Mouse (Mus musculus): ENCODE measurements around the gene Raf1.
"Not testable (repeated sequence)": the region's sequence is repeated elsewhere in the genome, so short reads cannot be mapped to it uniquely, and the experiment has no call there.

The Raf1 gene

DNA sequence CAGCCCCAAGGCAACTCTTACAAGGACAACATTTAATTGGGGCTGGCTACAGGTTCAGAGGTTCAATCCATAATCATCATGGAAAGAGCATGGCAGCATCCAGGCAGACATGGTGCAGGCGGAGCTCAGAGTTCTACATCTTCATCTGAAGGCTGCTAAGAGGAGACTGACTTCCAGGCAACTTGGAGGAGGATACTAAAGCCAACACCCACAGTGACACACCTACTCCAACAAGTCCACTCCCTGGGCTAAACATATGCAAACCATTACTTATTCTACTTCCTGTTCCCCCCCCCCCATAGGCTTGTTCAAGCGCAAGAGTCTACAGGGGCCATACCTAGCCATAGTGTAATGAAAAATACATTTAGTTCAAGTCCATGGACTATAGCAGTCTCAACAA, 7.8 kb upstream of the Raf1 start:
- DNase-seq (ENCODE audit: low spot score in 2 of 2), result no peak

- DNase-seq (ENCODE audit: low spot score in 2 of 2), result no peak
These were observed 4.6 kb upstream of the Raf1 start for GRCm38 (mm10) chr6:115681066-115681465.

DNA sequence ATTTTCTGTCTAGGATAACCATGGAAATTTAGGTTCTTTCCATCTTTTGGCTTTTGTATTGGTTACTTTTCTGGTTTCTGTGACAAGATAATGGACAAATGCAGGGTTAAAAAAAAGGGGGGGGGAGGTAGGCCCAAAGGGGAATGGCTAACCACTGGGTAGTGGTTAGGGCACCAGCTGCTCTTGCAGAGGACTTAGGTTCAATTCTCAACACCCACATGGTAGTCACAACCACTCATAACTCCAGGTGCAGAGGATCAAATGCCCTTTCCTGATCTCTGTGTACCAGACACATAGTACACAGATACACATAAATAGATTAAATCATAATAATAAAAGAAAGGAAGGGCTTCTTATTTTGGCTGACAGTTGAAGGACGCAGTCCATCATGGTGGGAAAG, 1.6 kb upstream of the Raf1 start:
- DNase-seq (ENCODE audit: low spot score in 2 of 2), result no peak

- DNase-seq (ENCODE audit: low spot score in 2 of 2), result no peak
These were observed 1.0 kb upstream of the Raf1 start for GRCm38 (mm10) chr6:115677441-115677840.

- peak; percentile 40 to 43 for DNase-seq (ENCODE audit: low spot score in 2 of 2)
These were observed 713 bp downstream of the Raf1 start for GRCm38 (mm10) chr6:115675508-115676336.

- DNase-seq (ENCODE audit: low spot score in 2 of 2), result no peak
These were observed 1.3 kb downstream of the Raf1 start for GRCm38 (mm10) chr6:115675166-115675507.

GRCm38 (mm10) chr6:115674316-115674715, 2.1 kb downstream of the Raf1 start:
- DNase-seq (ENCODE audit: low spot score in 2 of 2), result no peak

GRCm38 (mm10) chr6:115672700-115673099, 3.7 kb downstream of the Raf1 start:
- no peak for DNase-seq (ENCODE audit: low spot score in 2 of 2)

GRCm38 (mm10) chr6:115666641-115667040, 9.8 kb downstream of the Raf1 start:
- no peak for DNase-seq (ENCODE audit: low spot score in 2 of 2)

GRCm38 (mm10) chr6:115664268-115664667, 12.2 kb downstream of the Raf1 start:
- no peak for DNase-seq (ENCODE audit: low spot score in 2 of 2)

GRCm38 (mm10) chr6:115658802-115659201, 17.6 kb downstream of the Raf1 start:
- no peak for DNase-seq (ENCODE audit: low spot score in 2 of 2)

- DNase-seq (ENCODE audit: low spot score in 2 of 2), result no peak
These were observed 22.5 kb downstream of the Raf1 start for GRCm38 (mm10) chr6:115653939-115654338.

- no peak for DNase-seq (ENCODE audit: low spot score in 2 of 2)
These were observed 24.7 kb downstream of the Raf1 start for GRCm38 (mm10) chr6:115651719-115652118.

- DNase-seq (ENCODE audit: low spot score in 2 of 2), result no peak
These were observed 25.7 kb downstream of the Raf1 start for GRCm38 (mm10) chr6:115650476-115651427.

DNA sequence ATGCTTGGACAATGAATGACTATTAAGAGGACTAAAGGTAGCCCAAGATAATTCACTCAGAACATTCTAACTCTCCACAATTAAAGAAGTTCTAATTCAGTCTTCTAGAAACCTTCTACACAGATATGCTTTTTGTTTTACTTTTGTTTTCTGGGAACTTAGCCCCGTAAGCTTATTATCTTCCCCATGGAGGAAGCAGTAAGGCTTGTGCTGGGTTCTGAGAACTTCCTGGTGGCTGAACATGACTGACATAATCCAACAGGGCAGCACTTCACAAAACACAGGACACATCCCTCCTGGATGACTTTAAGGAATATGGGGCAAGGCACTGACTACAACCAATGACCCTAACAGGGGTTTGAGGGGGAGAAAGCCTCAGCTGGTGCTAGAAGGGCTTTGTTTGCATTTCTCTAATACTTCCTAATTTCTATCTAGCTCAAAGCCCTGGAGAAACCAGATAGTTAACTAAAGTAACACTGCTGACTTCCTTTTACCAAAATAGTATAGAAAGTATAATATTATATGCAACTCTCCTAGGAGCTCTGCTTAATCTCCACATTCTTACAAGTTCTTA, 26.6 kb downstream of the Raf1 start:
- DNase-seq (ENCODE audit: low spot score in 2 of 2), result no peak

DNA sequence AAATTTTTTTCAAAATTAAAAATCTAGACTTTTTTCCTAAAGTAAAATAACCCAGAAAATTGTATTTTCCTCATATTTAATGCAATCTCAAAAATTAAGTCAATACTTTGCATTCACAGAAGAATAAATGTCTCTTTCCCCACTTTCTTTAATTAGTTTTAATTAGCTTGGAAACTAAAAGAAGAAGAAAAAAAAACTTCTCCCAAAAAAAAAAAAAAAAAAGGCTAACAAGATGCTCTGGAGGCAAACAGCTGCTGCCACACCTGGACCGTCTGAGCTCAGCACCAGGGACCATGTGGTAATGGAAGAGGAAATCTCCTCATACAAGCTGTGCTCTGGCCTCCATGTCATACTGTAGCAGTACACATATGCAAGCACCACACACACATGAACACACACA, 33.1 kb downstream of the Raf1 start:
- no peak for DNase-seq (ENCODE audit: low spot score in 2 of 2)

DNA sequence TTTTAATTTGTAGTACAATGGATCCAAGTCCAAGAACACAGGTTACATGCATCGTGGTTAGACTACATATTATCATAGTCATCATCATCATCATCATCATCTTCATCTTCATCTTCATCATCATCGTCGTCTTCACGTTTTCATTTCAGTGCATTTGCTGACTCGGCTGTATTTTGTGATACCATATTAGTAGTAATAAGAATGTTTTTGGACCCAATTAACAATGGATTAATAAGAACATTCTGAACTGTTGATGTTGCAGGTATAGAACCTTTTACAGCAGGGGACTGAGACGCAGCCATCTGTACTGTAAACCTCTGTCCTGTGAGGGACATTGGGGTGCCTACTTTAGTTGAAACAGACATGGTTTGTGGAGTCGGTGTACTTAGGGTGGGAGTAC, 38.2 kb downstream of the Raf1 start:
- DNase-seq (ENCODE audit: low spot score in 2 of 2), result not testable (repeated sequence)

DNA sequence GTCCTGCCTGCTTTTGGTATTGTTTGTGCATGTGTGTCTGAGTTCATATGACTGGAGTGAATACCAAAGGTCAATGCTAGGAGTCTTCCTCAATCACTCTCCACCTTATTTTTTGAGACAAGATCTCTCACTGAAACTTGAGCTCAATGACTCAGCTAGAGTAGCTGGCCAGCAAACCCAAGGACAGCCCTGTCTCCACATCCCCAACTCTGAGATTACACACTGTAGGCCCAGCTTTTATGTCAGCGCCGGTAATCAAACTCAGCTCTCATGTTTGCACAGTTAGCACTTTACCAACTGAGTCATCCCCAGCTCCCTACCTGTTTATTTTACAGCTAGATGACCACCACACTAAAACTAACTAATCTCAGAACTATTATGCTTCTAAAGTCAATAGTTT, 42.4 kb downstream of the Raf1 start:
- DNase-seq (ENCODE audit: low spot score in 2 of 2), result no peak

GRCm38 (mm10) chr6:115631056-115631795, 45.2 kb downstream of the Raf1 start:
- DNase-seq (ENCODE audit: low spot score in 2 of 2), result no peak

GRCm38 (mm10) chr6:115626121-115626520, 50.3 kb downstream of the Raf1 start:
- DNase-seq (ENCODE audit: low spot score in 2 of 2), result no peak

DNA sequence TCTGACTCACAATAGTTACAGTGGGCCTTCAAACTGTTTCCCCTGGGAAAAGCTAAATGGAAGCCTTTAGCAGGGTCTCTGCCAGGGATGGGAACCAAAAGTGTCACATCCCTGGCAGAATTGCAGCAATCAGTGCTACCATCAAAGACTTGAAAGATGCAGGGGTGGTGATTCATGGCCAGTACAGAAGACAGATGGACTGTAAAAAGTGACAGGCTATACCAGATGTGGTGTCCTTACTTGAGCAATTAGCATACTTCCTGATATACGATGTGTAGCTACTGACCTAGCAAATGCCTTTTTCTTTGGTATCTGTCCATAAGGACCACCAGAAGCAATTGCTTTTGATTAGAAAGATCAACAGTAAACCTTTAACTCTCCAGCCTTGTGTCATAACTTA, 55.5 kb downstream of the Raf1 start:
- no peak for DNase-seq (ENCODE audit: low spot score in 2 of 2)

GRCm38 (mm10) chr6:115619818-115620217, 56.6 kb downstream of the Raf1 start:
- DNase-seq (ENCODE audit: low spot score in 2 of 2), result no peak
